Mouse (Mus musculus) embryonic facial prominence, embryonic 10.5 days (tissue): Measurements from ENCODE around the gene Plxnb1. TPM values are rescaled to one million over a fixed set of nuclear protein-coding genes. Genes with fewer than 3 reads are reported as not detected.

Source experiments
- DNase-seq: peaks from one replicate; pipeline ENCODE4 v3.0.0-alpha.2; 2017; ENCODE audit warnings: low spot score
- H3K27ac ChIP-seq: fragments of 300-500 bp; sonication (generic); replicated peaks from 2 replicates; pipeline ENCODE4 v1.5.1; 2016; ENCODE audit warnings: mild to moderate bottlenecking
- H3K27me3 ChIP-seq: fragments of 300-500 bp; sonication (generic); replicated peaks from 2 replicates; pipeline ENCODE4 v1.6.1; 2016; ENCODE audit warnings: low read depth, mild to moderate bottlenecking; ENCODE audit not compliant: poor library complexity, severe bottlenecking
- H3K36me3 ChIP-seq: fragments of 300-500 bp; sonication (generic); replicated peaks from 2 replicates; pipeline ENCODE4 v1.6.1; 2016; ENCODE audit warnings: mild to moderate bottlenecking, moderate library complexity
- H3K4me1 ChIP-seq: fragments of 300-500 bp; sonication (generic); 2 replicates; pipeline ENCODE4 v1.6.1; 2016
- H3K4me3 ChIP-seq: fragments of 300-500 bp; sonication (generic); 2 replicates; pipeline ENCODE4 v1.5.1; 2016; ENCODE audit warnings: mild to moderate bottlenecking, moderate library complexity
- H3K9me3 ChIP-seq: fragments of 300-500 bp; sonication (generic); 2 replicates; pipeline ENCODE4 v1.6.1; 2016; ENCODE audit warnings: mild to moderate bottlenecking
- WGBS: fragments of 180-500 bp; shearing (Covaris S2); methylation state at CpG from one replicate; pipeline ENCODE4 v1.1.7; 2016; 5-methylcytosine and 5-hydroxymethylcytosine counted together
- polyA plus RNA-seq: library from polyadenylated mRNA; unstranded; fragments of >200 nt; fragmentation: Nextera tagmentation; extraction: Ambion mirVana; gene quantifications from 2 replicates; pipeline ENCODE4 v1.2.1, GENCODE M21; 2016

Plxnb1 gene
- polyA plus RNA-seq, 1 experiment from 2014 or later = 24.8 TPM

DNA sequence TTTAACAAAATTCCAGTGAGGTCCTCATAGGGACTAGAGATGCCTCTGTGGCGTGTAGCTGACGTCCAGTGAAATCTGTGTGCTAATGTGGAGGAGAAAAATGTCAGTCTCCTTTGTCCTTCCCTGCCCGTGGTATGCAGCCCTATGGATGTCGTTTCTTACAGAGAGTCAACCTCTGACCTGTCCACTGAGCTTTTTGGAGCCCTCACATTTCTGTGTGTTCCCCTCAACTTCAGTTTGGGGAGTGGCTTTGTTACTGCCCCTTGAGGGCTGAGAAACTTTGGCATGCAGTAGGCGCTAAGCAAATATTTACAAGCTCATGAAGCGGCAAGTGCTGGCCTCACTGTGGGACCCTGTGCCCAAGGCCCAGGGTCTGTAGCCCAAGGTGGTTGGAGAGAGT is 2.1 kb downstream of the Plxnb1 start:
- Histone ChIP-seq H3K36me3 (peaks cover 45% of the 10 kb centered on the region), H3K4me3 (peak overlapping the region; percentile 87), H3K27ac (peak overlapping the region; percentile 100), H3K4me1 (peaks cover 65% of the 10 kb centered on the region), H3K27me3 (no peaks in the 10 kb centered on the region), H3K9me3 (no peaks in the 10 kb centered on the region)
- DNase-seq = no peak
- 27% methylated on average over 6 of the region's 6 CpGs for WGBS

GRCm38 (mm10) chr9:109097831-109098230 is 2.6 kb downstream of the Plxnb1 start:
- Histone ChIP-seq H3K9me3 (no peaks in the 10 kb centered on the region), H3K4me3 (peak overlapping the region; percentile 87), H3K27ac (peak overlapping the region; percentile 100), H3K4me1 (peaks cover 60% of the 10 kb centered on the region), H3K27me3 (no peaks in the 10 kb centered on the region), H3K36me3 (peaks cover 45% of the 10 kb centered on the region)
- WGBS = 54% methylated on average over 5 of the region's 5 CpGs
- DNase-seq = no peak

GRCm38 (mm10) chr9:109098366-109098765 is 3.2 kb downstream of the Plxnb1 start:
- no peaks in the 10 kb centered on the region for H3K27me3 ChIP-seq
- 92% methylated on average over 8 of the region's 8 CpGs for WGBS
- no peak for DNase-seq
- peak overlapping the region; percentile 100 for H3K27ac ChIP-seq
- H3K36me3 ChIP-seq = peaks cover 48% of the 10 kb centered on the region
- peaks cover 55% of the 10 kb centered on the region for H3K4me1 ChIP-seq
- peak overlapping the region; percentile 87 for H3K4me3 ChIP-seq
- no peaks in the 10 kb centered on the region for H3K9me3 ChIP-seq

DNA sequence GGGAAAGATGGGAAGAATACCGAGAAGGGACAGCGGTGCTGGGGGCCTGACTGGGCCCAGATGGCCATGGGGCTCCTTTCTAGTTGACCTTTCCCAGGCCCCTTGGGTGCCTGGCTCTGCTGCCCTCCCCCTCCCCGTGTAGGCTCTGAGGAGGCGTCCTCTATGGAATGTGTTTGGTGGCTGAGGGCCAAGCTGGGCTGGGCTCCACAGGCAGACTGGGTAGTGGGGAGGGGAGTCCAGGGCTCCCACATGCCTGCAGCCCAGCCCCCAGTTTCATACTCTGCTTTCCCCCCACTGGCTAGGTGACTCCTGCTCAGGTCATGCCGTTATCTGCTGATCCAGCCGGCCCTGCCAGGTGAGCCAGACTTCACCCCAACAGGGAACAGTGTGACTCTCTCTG is 3.8 kb downstream of the Plxnb1 start:
- Histone ChIP-seq H3K9me3 (no peaks in the 10 kb centered on the region), H3K4me1 (peaks cover 49% of the 10 kb centered on the region), H3K27me3 (no peaks in the 10 kb centered on the region), H3K4me3 (peak overlapping the region; percentile 87; the same call in 1 of the 2 replicates), H3K27ac (peak overlapping the region; percentile 31; the same call in 1 of the 2 replicates), H3K36me3 (peaks cover 54% of the 10 kb centered on the region)
- 63% methylated on average over 6 of the region's 6 CpGs for WGBS
- no peak for DNase-seq

DNA sequence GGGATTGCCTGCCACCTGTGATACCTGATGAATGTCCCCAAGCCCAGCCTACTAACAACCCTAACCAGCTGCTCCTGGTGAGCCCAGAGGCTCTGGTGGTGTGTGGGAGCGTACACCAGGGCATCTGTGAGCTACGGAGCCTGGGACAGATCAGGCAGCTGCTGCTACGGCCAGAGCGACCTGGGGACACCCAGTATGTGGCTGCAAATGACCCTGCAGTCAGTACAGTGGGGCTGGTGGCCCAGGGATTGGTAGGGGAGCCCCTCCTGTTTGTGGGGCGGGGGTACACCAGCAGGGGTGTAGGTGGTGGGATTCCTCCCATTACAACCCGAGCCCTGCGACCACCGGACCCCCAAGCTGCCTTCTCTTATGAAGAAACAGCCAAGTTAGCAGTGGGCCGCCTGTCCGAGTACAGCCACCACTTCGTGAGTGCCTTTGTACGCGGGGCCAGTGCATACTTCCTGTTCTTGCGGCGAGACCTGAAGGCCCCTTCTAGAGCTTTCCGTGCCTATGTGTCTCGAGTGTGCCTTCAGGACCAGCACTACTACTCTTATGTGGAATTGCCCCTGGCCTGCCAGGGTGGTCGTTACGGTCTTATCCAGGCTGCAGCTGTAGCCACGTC is 5.2 kb downstream of the Plxnb1 start:
- Histone ChIP-seq H3K27ac (no peak overlapping the region), H3K36me3 (peaks cover 69% of the 10 kb centered on the region)
- 89% methylated on average over 20 of the region's 20 CpGs for WGBS

GRCm38 (mm10) chr9:109101933-109102445 is 6.8 kb downstream of the Plxnb1 start:
- Histone ChIP-seq H3K27me3 (no peaks in the 10 kb centered on the region), H3K36me3 (peaks cover 84% of the 10 kb centered on the region)

More for the DNA sequence above, 5.2 kb downstream of the Plxnb1 start:
- Histone ChIP-seq H3K27me3 (no peaks in the 10 kb centered on the region), H3K4me1 (peaks cover 39% of the 10 kb centered on the region), H3K4me3 (0 out of 2 replicates have a peak overlapping the region, but pooled peaks have one; percentile 1), H3K9me3 (no peaks in the 10 kb centered on the region)
- no peak for DNase-seq

DNA sequence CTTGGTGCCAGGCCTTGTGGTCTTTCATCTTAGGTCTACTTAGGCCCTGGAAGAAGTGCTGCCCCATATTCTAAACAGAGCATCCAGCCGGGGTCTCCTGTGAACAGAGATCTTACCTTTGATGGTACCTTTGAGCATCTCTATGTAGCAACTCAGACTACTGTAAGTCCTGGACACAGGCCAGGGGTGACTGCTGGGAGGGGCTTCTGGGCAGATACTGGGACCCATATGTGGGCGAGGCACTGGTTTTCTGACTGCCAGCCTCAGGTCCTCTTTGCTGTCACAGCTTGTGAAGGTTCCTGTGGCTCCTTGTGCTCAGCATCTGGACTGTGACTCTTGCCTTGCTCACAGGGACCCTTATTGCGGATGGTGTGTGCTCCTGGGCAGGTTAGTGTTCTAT is 7.4 kb downstream of the Plxnb1 start:
- Histone ChIP-seq H3K27me3 (no peaks in the 10 kb centered on the region), H3K27ac (no peak overlapping the region), H3K36me3 (peaks cover 90% of the 10 kb centered on the region), H3K9me3 (no peaks in the 10 kb centered on the region), H3K4me3 (no peak overlapping the region), H3K4me1 (peaks cover 24% of the 10 kb centered on the region)
- 94% methylated on average over 3 of the region's 3 CpGs for WGBS
- no peak for DNase-seq

More at GRCm38 (mm10) chr9:109101933-109102445, 6.8 kb downstream of the Plxnb1 start:
- H3K27ac ChIP-seq = no peak overlapping the region
- no peaks in the 10 kb centered on the region for H3K9me3 ChIP-seq
- no peak overlapping the region for H3K4me3 ChIP-seq
- DNase-seq = no peak
- H3K4me1 ChIP-seq = peaks cover 30% of the 10 kb centered on the region
- WGBS = 88% methylated on average over 5 of the region's 5 CpGs

DNA sequence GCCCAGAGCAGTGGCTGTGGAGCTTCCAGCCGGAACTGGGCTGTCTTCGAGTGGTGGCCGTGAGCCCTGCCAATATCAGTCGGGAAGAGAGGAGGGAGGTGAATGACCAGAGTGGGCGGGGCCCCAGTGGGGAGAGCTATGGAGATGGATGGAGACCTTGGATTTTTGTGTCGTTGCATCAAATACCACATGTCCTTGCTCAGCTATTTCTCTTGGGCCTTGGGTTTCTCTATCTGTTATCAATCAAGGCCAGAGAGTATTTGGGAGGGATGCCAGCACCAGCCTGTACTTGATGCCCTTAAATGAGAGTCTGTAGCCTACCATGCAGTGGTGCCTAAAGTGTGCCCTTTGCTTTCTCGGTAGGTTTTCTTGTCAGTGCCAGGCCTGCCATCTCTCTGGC is 8.1 kb downstream of the Plxnb1 start:
- no peak for DNase-seq
- Histone ChIP-seq H3K27me3 (no peaks in the 10 kb centered on the region), H3K4me3 (no peak overlapping the region), H3K27ac (no peak overlapping the region), H3K4me1 (peaks cover 17% of the 10 kb centered on the region), H3K36me3 (peaks cover 97% of the 10 kb centered on the region), H3K9me3 (no peaks in the 10 kb centered on the region)
- 86% methylated on average over 7 of the region's 7 CpGs for WGBS

DNA sequence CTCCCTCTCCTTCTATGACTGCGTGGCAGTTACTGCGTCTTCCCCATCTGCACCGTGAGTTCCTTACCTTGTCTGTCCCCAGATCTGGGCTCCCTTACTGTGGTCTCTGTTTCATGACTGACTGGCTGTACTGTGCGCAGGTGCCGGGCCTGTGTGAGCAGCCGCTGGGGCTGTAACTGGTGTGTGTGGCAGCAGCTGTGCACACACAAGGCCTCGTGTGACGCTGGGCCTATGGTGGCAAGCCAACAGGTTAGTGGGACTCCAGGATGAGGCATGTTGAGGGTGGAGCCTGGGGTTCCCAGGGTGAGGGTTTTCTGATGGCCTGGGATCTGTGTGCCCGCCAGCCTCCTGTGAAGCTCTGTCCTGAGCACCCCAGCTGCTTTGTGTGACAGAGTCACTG is 8.9 kb downstream of the Plxnb1 start:
- no peak for DNase-seq
- Histone ChIP-seq H3K9me3 (no peaks in the 10 kb centered on the region), H3K4me3 (no peak overlapping the region), H3K36me3 (peaks cover 100% of the 10 kb centered on the region), H3K27me3 (no peaks in the 10 kb centered on the region), H3K27ac (no peak overlapping the region), H3K4me1 (peaks cover 9% of the 10 kb centered on the region)
- 90% methylated on average over 9 of the region's 9 CpGs for WGBS

- peaks cover 4% of the 10 kb centered on the region for H3K4me1 ChIP-seq
- H3K27me3 ChIP-seq = no peaks in the 10 kb centered on the region
- 93% methylated on average over 12 of the region's 12 CpGs for WGBS
- H3K36me3 ChIP-seq = peaks cover 100% of the 10 kb centered on the region
- no peak for DNase-seq
- no peak overlapping the region for H3K27ac ChIP-seq
- no peaks in the 10 kb centered on the region for H3K9me3 ChIP-seq
- no peak overlapping the region for H3K4me3 ChIP-seq
Observed at GRCm38 (mm10) chr9:109105011-109105410, 9.8 kb downstream of the Plxnb1 start.

DNA sequence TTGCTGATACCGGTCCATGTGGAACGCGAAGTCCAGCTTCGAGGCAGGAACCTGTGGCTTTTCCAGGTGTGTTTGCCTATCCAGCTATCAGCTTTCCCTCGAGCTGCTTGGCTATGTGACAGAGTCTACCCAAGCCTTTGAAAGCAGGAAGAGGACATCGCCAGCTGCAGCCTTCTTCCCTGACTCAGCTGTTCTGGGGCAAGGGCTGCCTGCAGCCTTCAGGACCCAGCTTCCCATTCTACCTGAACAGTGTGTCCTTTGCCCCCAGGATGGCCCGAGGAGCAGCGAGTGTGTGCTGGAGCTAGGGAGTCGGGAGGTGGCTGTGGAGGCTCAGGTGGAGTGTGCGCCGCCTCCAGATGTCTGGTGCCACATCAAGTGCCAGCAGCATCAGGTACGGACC is 10.5 kb downstream of the Plxnb1 start:
- H3K36me3 ChIP-seq = peaks cover 100% of the 10 kb centered on the region
- H3K27ac ChIP-seq = no peak overlapping the region
- H3K9me3 ChIP-seq = no peaks in the 10 kb centered on the region
- DNase-seq = no peak
- H3K27me3 ChIP-seq = no peaks in the 10 kb centered on the region
- WGBS = 93% methylated on average over 12 of the region's 12 CpGs
- H3K4me1 ChIP-seq = peaks cover 4% of the 10 kb centered on the region
- no peak overlapping the region for H3K4me3 ChIP-seq

GRCm38 (mm10) chr9:109107341-109107740 is 12.2 kb downstream of the Plxnb1 start:
- H3K27ac ChIP-seq = no peak overlapping the region
- no peak overlapping the region for H3K4me3 ChIP-seq
- no peak for DNase-seq
- H3K4me1 ChIP-seq = peaks cover 4% of the 10 kb centered on the region
- no peaks in the 10 kb centered on the region for H3K9me3 ChIP-seq
- peaks cover 100% of the 10 kb centered on the region for H3K36me3 ChIP-seq
- no peaks in the 10 kb centered on the region for H3K27me3 ChIP-seq
- 87% methylated on average over 5 of the region's 6 CpGs for WGBS

DNA sequence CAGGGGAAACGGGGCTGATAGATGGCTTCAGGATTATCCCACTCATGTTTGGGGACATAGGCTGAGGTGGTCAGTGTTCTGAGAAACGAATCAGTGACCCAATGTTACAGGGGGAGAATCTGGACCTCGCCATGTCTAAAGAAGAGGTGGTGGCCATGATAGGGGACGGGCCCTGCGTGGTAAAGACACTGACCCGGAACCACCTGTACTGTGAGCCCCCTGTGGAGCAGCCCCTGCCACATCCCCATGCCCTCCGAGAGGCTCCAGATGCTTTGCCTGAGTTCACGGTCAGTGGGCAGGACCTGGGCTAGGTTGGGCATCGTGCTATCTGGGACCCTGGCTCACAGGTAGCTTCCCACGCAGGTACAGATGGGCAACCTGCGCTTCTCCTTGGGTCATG is 15.1 kb downstream of the Plxnb1 start:
- H3K9me3 ChIP-seq = no peaks in the 10 kb centered on the region
- H3K27ac ChIP-seq = no peak overlapping the region
- H3K4me3 ChIP-seq = no peak overlapping the region
- whole genome bisulfite sequencing = 93% methylated on average over 11 of the region's 11 CpGs
- H3K27me3 ChIP-seq = no peaks in the 10 kb centered on the region
- H3K4me1 ChIP-seq = no peaks in the 10 kb centered on the region
- no peak for DNase-seq
- peaks cover 100% of the 10 kb centered on the region for H3K36me3 ChIP-seq
